Mouse (Mus musculus): Measurements from ENCODE around the gene Tdg. TPM values are rescaled to one million over a fixed set of nuclear protein-coding genes. Genes with fewer than 3 reads are reported as not detected.

The Tdg gene
- total and polyA plus RNA-seq, 3 experiments, result 63.0 to 115 (median 88.9) TPM

Other genes with a start within 250 kb of the Tdg start
- not detected in 2 replicates for gene Gm1553, start 137.2 kb upstream of the Tdg start, total RNA-seq (2012; rRNA removed)
- gene Gm1553, start 137.2 kb upstream of the Tdg start, total RNA-seq (2014; rRNA removed), result not detected in 2 replicates
- gene Gm1553, start 137.2 kb upstream of the Tdg start, polyA plus RNA-seq (2012; ENCODE audit: insufficient read length, low read depth), result not detected in 2 replicates
- 35.7 and 40.0 TPM in 2 replicates for gene 1190007I07Rik, start 6.6 kb upstream of the Tdg start, total RNA-seq (2012; rRNA removed)
- gene 1190007I07Rik, start 6.6 kb upstream of the Tdg start, total RNA-seq (2014; rRNA removed), result 59.7 and 70.5 TPM in 2 replicates
- 43.8 and 53.6 TPM in 2 replicates for gene 1190007I07Rik, start 6.6 kb upstream of the Tdg start, polyA plus RNA-seq (2012; ENCODE audit: insufficient read length, low read depth)
- gene Glt8d2, start 60.8 kb downstream of the Tdg start, total RNA-seq (2012; rRNA removed), result not detected in 2 replicates
- not detected in 2 replicates for gene Glt8d2, start 60.8 kb downstream of the Tdg start, total RNA-seq (2014; rRNA removed)
- gene Glt8d2, start 60.8 kb downstream of the Tdg start, polyA plus RNA-seq (2012; ENCODE audit: insufficient read length, low read depth), result not detected in 2 replicates
- 12.1 and 13.0 TPM in 2 replicates for gene Hcfc2, start 66.3 kb downstream of the Tdg start, total RNA-seq (2012; rRNA removed)
- 12.3 and 13.8 TPM in 2 replicates for gene Hcfc2, start 66.3 kb downstream of the Tdg start, total RNA-seq (2014; rRNA removed)
- gene Hcfc2, start 66.3 kb downstream of the Tdg start, polyA plus RNA-seq (2012; ENCODE audit: insufficient read length, low read depth), result 8.8 and 10.5 TPM in 2 replicates
- 26.6 and 27.2 TPM in 2 replicates for gene Nfyb, start 134.3 kb downstream of the Tdg start, total RNA-seq (2012; rRNA removed)
- gene Nfyb, start 134.3 kb downstream of the Tdg start, total RNA-seq (2014; rRNA removed), result 39.6 and 45.4 TPM in 2 replicates
- 24.0 and 25.0 TPM in 2 replicates for gene Nfyb, start 134.3 kb downstream of the Tdg start, polyA plus RNA-seq (2012; ENCODE audit: insufficient read length, low read depth)
- 92.1 and 106 TPM in 2 replicates for gene Txnrd1, start 204.1 kb downstream of the Tdg start, total RNA-seq (2012; rRNA removed)
- gene Txnrd1, start 204.1 kb downstream of the Tdg start, total RNA-seq (2014; rRNA removed), result 133 and 147 TPM in 2 replicates
- 254 and 256 TPM in 2 replicates for gene Txnrd1, start 204.1 kb downstream of the Tdg start, polyA plus RNA-seq (2012; ENCODE audit: insufficient read length, low read depth)
- gene Eid3, start 236.8 kb downstream of the Tdg start, total RNA-seq (2012; rRNA removed), result 1.5 and 1.6 TPM in 2 replicates
- gene Eid3, start 236.8 kb downstream of the Tdg start, total RNA-seq (2014; rRNA removed), result 1.4 and 1.7 TPM in 2 replicates
- gene Eid3, start 236.8 kb downstream of the Tdg start, polyA plus RNA-seq (2012; ENCODE audit: insufficient read length, low read depth), result 3.5 and 4.0 TPM in 2 replicates